Mouse (Mus musculus) stomach, postnatal 0 days (tissue): ENCODE results near the gene Spaca4. TPM values are rescaled to one million over a fixed set of nuclear protein-coding genes. Genes with fewer than 3 reads are reported as not detected.

Source experiments
- ATAC-seq: fragments of 200-750 bp; cut with Nextera tagmentation; 2 replicates; pipeline ENCODE4 v1.8.0; 2017; ENCODE audit not compliant: low FRiP score, low TSS enrichment
- DNase-seq: peaks from one replicate; pipeline ENCODE4 v3.0.0-alpha.2; 2016; ENCODE audit warnings: low spot score
- H3K27ac ChIP-seq: fragments of 300-500 bp; sonication (generic); replicated peaks from 2 replicates; pipeline ENCODE4 v1.5.1; 2014; ENCODE audit warnings: mild to moderate bottlenecking, control low read depth
- H3K27me3 ChIP-seq: fragments of 300-500 bp; sonication (generic); 2 replicates; pipeline ENCODE4 v1.6.1; 2014; ENCODE audit warnings: low read length; ENCODE audit not compliant: control insufficient read depth, insufficient read depth
- H3K36me3 ChIP-seq: fragments of 300-500 bp; sonication (generic); 2 replicates; pipeline ENCODE4 v1.6.1; 2014; ENCODE audit warnings: low read length, mixed read lengths; ENCODE audit not compliant: control insufficient read depth, insufficient read depth
- H3K4me1 ChIP-seq: fragments of 300-500 bp; sonication (generic); replicated peaks from 2 replicates; pipeline ENCODE4 v1.6.1; 2014; ENCODE audit warnings: antibody characterized with exemption; ENCODE audit not compliant: control insufficient read depth, insufficient read depth
- H3K4me2 ChIP-seq: fragments of 300-500 bp; sonication (generic); replicated peaks from 2 replicates; pipeline ENCODE4 v1.6.1; 2014; ENCODE audit warnings: low read depth, mild to moderate bottlenecking, control low read depth, moderate library complexity
- H3K4me3 ChIP-seq: fragments of 300-500 bp; sonication (generic); 2 replicates; pipeline ENCODE4 v1.5.1; 2014; ENCODE audit warnings: low read depth, low read length, control low read depth
- H3K9ac ChIP-seq: fragments of 300-500 bp; sonication (generic); 2 replicates; pipeline ENCODE4 v1.6.1; 2014; ENCODE audit warnings: mild to moderate bottlenecking, low read length, control low read depth, mixed read lengths
- H3K9me3 ChIP-seq: fragments of 300-500 bp; sonication (generic); 2 replicates; pipeline ENCODE4 v1.6.1; 2016; ENCODE audit warnings: low read length; ENCODE audit not compliant: control insufficient read depth
- CTCF ChIP-seq: IDR thresholded peaks from 2 replicates; pipeline ENCODE4 v1.5.1; 2016; ENCODE audit warnings: antibody characterized with exemption, low read depth, mild to moderate bottlenecking, moderate library complexity
- EP300 ChIP-seq: optimal IDR thresholded peaks from 2 replicates; pipeline ENCODE3; 2016; ENCODE audit warnings: antibody characterized with exemption
- WGBS: fragments of 180-500 bp; shearing (Covaris S2); extraction: QIAGEN DNeasy Blood & Tissue Kit; methylation state at CpG from one replicate; pipeline ENCODE4 v1.1.7; 2014; 5-methylcytosine and 5-hydroxymethylcytosine counted together
- polyA plus RNA-seq: library from polyadenylated mRNA; unstranded; fragments of >200 nt; fragmentation: Nextera tagmentation; extraction: Ambion mirVana; gene quantifications from 2 replicates; pipeline ENCODE4 v1.2.1, GENCODE M21; 2015

The Spaca4 gene
- polyA plus RNA-seq, 1 experiment from 2014 or later: 0.56 TPM

GRCm38 (mm10) chr7:45702809-45703520 lies 22.6 kb downstream of the Spaca4 start:
- Histone ChIP-seq H3K4me3 (no peak overlapping the region), H3K4me2 (no peak overlapping the region), H3K27ac (no peak overlapping the region; the same call in 1 of the 2 replicates), H3K9ac (no peak overlapping the region), H3K9me3 (no peaks in the 10 kb centered on the region), H3K27me3 (no peaks in the 10 kb centered on the region), H3K4me1 (peaks cover 8% of the 10 kb centered on the region; the same call in 1 of the 2 replicates), H3K36me3 (no peaks in the 10 kb centered on the region)
- ATAC-seq (no peak), DNase-seq (no peak)
- WGBS: 88% methylated on average over 17 of the region's 17 CpGs
- TF ChIP-seq EP300 (no peak), CTCF (no peak)

- H3K36me3 ChIP-seq: no peaks in the 10 kb centered on the region
- DNase-seq (no peak), ATAC-seq (no peak)
- no peaks in the 10 kb centered on the region for H3K27me3 ChIP-seq
- H3K4me1 ChIP-seq: peaks cover 8% of the 10 kb centered on the region; the same call in 1 of the 2 replicates
- H3K4me3 ChIP-seq: no peak overlapping the region
- H3K9ac ChIP-seq: no peak overlapping the region
- WGBS: 94% methylated on average over 11 of the region's 11 CpGs
- H3K9me3 ChIP-seq: no peaks in the 10 kb centered on the region
- no peak overlapping the region for H3K4me2 ChIP-seq
- no peak for TF ChIP-seq EP300
- TF ChIP-seq CTCF: no peak
- no peak overlapping the region for H3K27ac ChIP-seq
These were observed 23.3 kb downstream of the Spaca4 start for GRCm38 (mm10) chr7:45702316-45702715.

GRCm38 (mm10) chr7:45701607-45702006 lies 24.0 kb downstream of the Spaca4 start:
- TF ChIP-seq EP300 (no peak), CTCF (no peak)
- ATAC-seq: no peak
- Histone ChIP-seq H3K9ac (no peak overlapping the region), H3K4me1 (peaks cover 8% of the 10 kb centered on the region; the same call in 1 of the 2 replicates), H3K27me3 (no peaks in the 10 kb centered on the region), H3K9me3 (no peaks in the 10 kb centered on the region), H3K27ac (no peak overlapping the region), H3K36me3 (no peaks in the 10 kb centered on the region), H3K4me3 (no peak overlapping the region), H3K4me2 (no peak overlapping the region)
- 88% methylated on average over 11 of the region's 11 CpGs for WGBS
- no peak for DNase-seq

GRCm38 (mm10) chr7:45701072-45701471 lies 24.5 kb downstream of the Spaca4 start:
- DNase-seq (no peak), ATAC-seq (no peak)
- Histone ChIP-seq H3K4me3 (peak overlapping the region; percentile 18; the same call in 1 of the 2 replicates), H3K27ac (no peak overlapping the region; the same call in 1 of the 2 replicates), H3K9ac (peak overlapping the region; percentile 28; the same call in 1 of the 2 replicates), H3K9me3 (no peaks in the 10 kb centered on the region), H3K4me1 (peaks cover 7% of the 10 kb centered on the region; the same call in 1 of the 2 replicates), H3K27me3 (no peaks in the 10 kb centered on the region), H3K36me3 (no peaks in the 10 kb centered on the region), H3K4me2 (peak overlapping the region; percentile 61)
- TF ChIP-seq EP300 (no peak), CTCF (no peak)
- WGBS: 32% methylated on average over 11 of the region's 11 CpGs

- 2% methylated on average over 20 of the region's 20 CpGs for WGBS
- H3K4me1 ChIP-seq: peaks cover 6% of the 10 kb centered on the region; the same call in 1 of the 2 replicates
- no peak overlapping the region for H3K27ac ChIP-seq
- H3K9ac ChIP-seq: peak overlapping the region; percentile 55; the same call in 1 of the 2 replicates
- H3K4me3 ChIP-seq: peak overlapping the region; percentile 40
- TF ChIP-seq EP300: no peak
- TF ChIP-seq CTCF: no peak
- no peaks in the 10 kb centered on the region for H3K36me3 ChIP-seq
- DNase-seq (peak; percentile 72), ATAC-seq (no peak; the same call in 1 of the 2 replicates)
- peak overlapping the region; percentile 61 for H3K4me2 ChIP-seq
- no peaks in the 10 kb centered on the region for H3K27me3 ChIP-seq
- no peaks in the 10 kb centered on the region for H3K9me3 ChIP-seq
These were observed 25.2 kb downstream of the Spaca4 start for GRCm38 (mm10) chr7:45700301-45701015.
